Mouse (Mus musculus) hindbrain, embryonic 16.5 days (tissue): Measurements from ENCODE around the gene Ppdpf. TPM values are rescaled to one million over a fixed set of nuclear protein-coding genes. Genes with fewer than 3 reads are reported as not detected.

Source experiments
- ATAC-seq: fragments of 200-750 bp; cut with Nextera tagmentation; 2 replicates; pipeline ENCODE4 v1.8.0; 2017; ENCODE audit warnings: moderate TSS enrichment, moderate library complexity
- H3K27ac ChIP-seq: fragments of 300-500 bp; sonication (generic); 2 replicates; pipeline ENCODE4 v1.5.1; 2014; ENCODE audit warnings: low read depth, mild to moderate bottlenecking, control low read depth, low read length, moderate library complexity
- H3K27me3 ChIP-seq: fragments of 300-500 bp; sonication (generic); replicated peaks from 2 replicates; pipeline ENCODE4 v1.6.1; 2014; ENCODE audit warnings: low read length; ENCODE audit not compliant: control insufficient read depth, insufficient read depth
- H3K36me3 ChIP-seq: fragments of 300-500 bp; sonication (generic); 2 replicates; pipeline ENCODE4 v1.6.1; 2014; ENCODE audit warnings: mild to moderate bottlenecking, low read length, moderate library complexity, mixed read lengths; ENCODE audit not compliant: control insufficient read depth, insufficient read depth
- H3K4me1 ChIP-seq: fragments of 300-500 bp; sonication (generic); 2 replicates; pipeline ENCODE4 v1.6.1; 2014; ENCODE audit warnings: low read depth, low read length; ENCODE audit not compliant: control insufficient read depth, insufficient read depth
- H3K4me2 ChIP-seq: fragments of 300-500 bp; sonication (generic); 2 replicates; pipeline ENCODE4 v1.6.1; 2014; ENCODE audit warnings: mild to moderate bottlenecking, low read length, control low read depth, moderate library complexity
- H3K4me3 ChIP-seq: fragments of 300-500 bp; sonication (generic); 2 replicates; pipeline ENCODE4 v1.5.1; 2014; ENCODE audit warnings: mild to moderate bottlenecking, low read length, control low read depth, moderate library complexity
- H3K9ac ChIP-seq: fragments of 300-500 bp; sonication (generic); 2 replicates; pipeline ENCODE4 v1.6.1; 2014; ENCODE audit warnings: low read depth, mild to moderate bottlenecking, control low read depth, low read length, moderate library complexity
- H3K9me3 ChIP-seq: fragments of 300-500 bp; sonication (generic); 2 replicates; pipeline ENCODE4 v1.6.1; 2014; ENCODE audit warnings: mild to moderate bottlenecking, low read length, moderate library complexity; ENCODE audit not compliant: control insufficient read depth
- WGBS: fragments of 180-500 bp; shearing (Covaris S2); extraction: QIAGEN DNeasy Blood & Tissue Kit; methylation state at CpG from one replicate; pipeline ENCODE4 v1.1.7; 2014; 5-methylcytosine and 5-hydroxymethylcytosine counted together
- polyA plus RNA-seq: library from polyadenylated mRNA; unstranded; fragments of >200 nt; fragmentation: Nextera tagmentation; extraction: Ambion mirVana; gene quantifications from 2 replicates; pipeline ENCODE4 v1.2.1, GENCODE M21; 2015

Gene Ppdpf
- polyA plus RNA-seq, result 380 and 389 TPM in 2 replicates

- WGBS, result under 1% methylated on average over 64 of the region's 64 CpGs
- peak within 1 kb of the TSS; percentile 96 for H3K27ac ChIP-seq
- peaks cover 6% of the 10 kb centered on the region; the same call in 1 of the 2 replicates for H3K36me3 ChIP-seq
- H3K4me2 ChIP-seq, result peak within 1 kb of the TSS; percentile 72
- H3K9ac ChIP-seq, result peak within 1 kb of the TSS; percentile 94
- no peaks in the 10 kb centered on the region for H3K9me3 ChIP-seq
- H3K4me3 ChIP-seq, result peak within 1 kb of the TSS; percentile 71
- ATAC-seq, result peak; percentile 92
- H3K4me1 ChIP-seq, result peaks cover 8% of the 10 kb centered on the region
- no peaks in the 10 kb centered on the region for H3K27me3 ChIP-seq
These were observed at the start of gene Ppdpf for GRCm38 (mm10) chr2:181187121-181188000. TSS of gene Ppdpf (plus strand) at chr2:181187247.

GRCm38 (mm10) chr2:181139641-181140193, 47.3 kb upstream of the Ppdpf start:
- no peaks in the 10 kb centered on the region for H3K9me3 ChIP-seq
- no peaks in the 10 kb centered on the region for H3K36me3 ChIP-seq
- WGBS, result 73% methylated on average over 5 of the region's 5 CpGs
- H3K4me2 ChIP-seq, result no peak overlapping the region
- H3K9ac ChIP-seq, result no peak overlapping the region
- H3K4me3 ChIP-seq, result no peak overlapping the region
- no peak for ATAC-seq
- no peaks in the 10 kb centered on the region; the same call in 1 of the 2 replicates for H3K27me3 ChIP-seq
- no peak overlapping the region for H3K27ac ChIP-seq
- H3K4me1 ChIP-seq, result peaks cover 5% of the 10 kb centered on the region; the same call in 1 of the 2 replicates

DNA sequence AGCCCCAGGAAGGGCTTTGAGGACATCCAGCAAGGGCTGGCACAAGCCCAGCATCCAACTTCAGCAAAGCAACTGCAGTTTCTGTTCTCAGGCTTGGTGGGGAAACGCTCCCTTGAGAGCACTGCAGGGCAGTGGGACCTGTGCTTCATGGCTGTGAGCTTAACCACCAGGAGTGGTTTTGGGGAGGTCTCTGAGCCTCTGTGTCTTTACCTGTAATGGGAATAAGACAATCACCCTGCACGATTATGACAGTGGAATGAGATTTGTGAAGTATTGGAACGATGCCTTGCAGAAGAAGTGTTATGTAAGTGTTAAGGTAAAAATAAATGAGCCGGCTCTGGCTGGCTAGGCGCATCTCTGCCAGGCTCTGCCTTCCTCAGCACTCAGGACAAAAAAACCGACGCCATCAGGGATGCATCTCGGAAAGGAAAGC, 44.3 kb upstream of the Ppdpf start:
- Histone ChIP-seq H3K4me3 (no peak overlapping the region), H3K4me1 (peaks cover 1% of the 10 kb centered on the region; the same call in 1 of the 2 replicates), H3K27me3 (no peaks in the 10 kb centered on the region), H3K27ac (no peak overlapping the region), H3K9ac (no peak overlapping the region), H3K9me3 (no peaks in the 10 kb centered on the region), H3K36me3 (0 out of 2 replicates have a peak, but pooled peaks cover 4% of the 10 kb centered on the region), H3K4me2 (no peak overlapping the region)
- ATAC-seq, result no peak
- WGBS, result 63% methylated on average over 8 of the region's 8 CpGs

GRCm38 (mm10) chr2:181143509-181144276, 43.4 kb upstream of the Ppdpf start:
- Histone ChIP-seq H3K4me1 (peaks cover 8% of the 10 kb centered on the region; the same call in 1 of the 2 replicates), H3K4me3 (no peak overlapping the region), H3K9ac (no peak overlapping the region), H3K36me3 (0 out of 2 replicates have a peak, but pooled peaks cover 4% of the 10 kb centered on the region), H3K9me3 (no peaks in the 10 kb centered on the region), H3K27ac (no peak overlapping the region), H3K4me2 (no peak overlapping the region), H3K27me3 (no peaks in the 10 kb centered on the region)
- no peak for ATAC-seq
- WGBS, result 62% methylated on average over 2 of the region's 2 CpGs

DNA sequence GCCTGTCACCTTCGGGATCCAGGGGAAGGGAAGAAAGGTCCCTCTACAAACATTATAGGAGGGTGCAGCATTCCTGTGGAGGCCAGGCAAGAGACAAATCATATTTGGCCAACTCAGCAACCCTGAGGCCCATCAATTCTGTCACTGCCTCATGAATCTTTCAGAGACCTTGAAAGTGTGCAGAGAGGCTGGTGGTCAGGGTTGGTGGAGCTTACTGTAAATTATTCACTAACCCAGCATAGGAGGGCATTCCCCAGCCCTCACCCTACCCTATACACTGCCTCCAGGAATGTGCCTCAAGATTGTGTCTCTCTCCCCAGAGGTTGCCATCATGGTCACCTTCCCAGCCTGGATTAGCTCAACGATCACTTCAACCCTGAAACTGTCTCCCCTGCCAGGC, 42.4 kb upstream of the Ppdpf start:
- H3K9ac ChIP-seq, result no peak overlapping the region
- H3K4me1 ChIP-seq, result peaks cover 8% of the 10 kb centered on the region; the same call in 1 of the 2 replicates
- H3K4me3 ChIP-seq, result no peak overlapping the region
- peaks cover 7% of the 10 kb centered on the region; the same call in 1 of the 2 replicates for H3K36me3 ChIP-seq
- no peak overlapping the region for H3K27ac ChIP-seq
- WGBS, result 81% methylated on average over 2 of the region's 2 CpGs
- ATAC-seq, result no peak
- H3K4me2 ChIP-seq, result no peak overlapping the region
- no peaks in the 10 kb centered on the region for H3K27me3 ChIP-seq
- H3K9me3 ChIP-seq, result no peaks in the 10 kb centered on the region

- H3K36me3 ChIP-seq, result peaks cover 8% of the 10 kb centered on the region; the same call in 1 of the 2 replicates
- ATAC-seq, result no peak
- H3K9ac ChIP-seq, result no peak overlapping the region
- no peak overlapping the region for H3K4me3 ChIP-seq
- H3K9me3 ChIP-seq, result no peaks in the 10 kb centered on the region
- H3K4me2 ChIP-seq, result peak overlapping the region; percentile 70
- peaks cover 8% of the 10 kb centered on the region; the same call in 1 of the 2 replicates for H3K4me1 ChIP-seq
- H3K27ac ChIP-seq, result no peak overlapping the region
- 46% methylated on average over 4 of the region's 4 CpGs for WGBS
- no peaks in the 10 kb centered on the region for H3K27me3 ChIP-seq
These were observed 40.0 kb upstream of the Ppdpf start for GRCm38 (mm10) chr2:181146976-181147545.

DNA sequence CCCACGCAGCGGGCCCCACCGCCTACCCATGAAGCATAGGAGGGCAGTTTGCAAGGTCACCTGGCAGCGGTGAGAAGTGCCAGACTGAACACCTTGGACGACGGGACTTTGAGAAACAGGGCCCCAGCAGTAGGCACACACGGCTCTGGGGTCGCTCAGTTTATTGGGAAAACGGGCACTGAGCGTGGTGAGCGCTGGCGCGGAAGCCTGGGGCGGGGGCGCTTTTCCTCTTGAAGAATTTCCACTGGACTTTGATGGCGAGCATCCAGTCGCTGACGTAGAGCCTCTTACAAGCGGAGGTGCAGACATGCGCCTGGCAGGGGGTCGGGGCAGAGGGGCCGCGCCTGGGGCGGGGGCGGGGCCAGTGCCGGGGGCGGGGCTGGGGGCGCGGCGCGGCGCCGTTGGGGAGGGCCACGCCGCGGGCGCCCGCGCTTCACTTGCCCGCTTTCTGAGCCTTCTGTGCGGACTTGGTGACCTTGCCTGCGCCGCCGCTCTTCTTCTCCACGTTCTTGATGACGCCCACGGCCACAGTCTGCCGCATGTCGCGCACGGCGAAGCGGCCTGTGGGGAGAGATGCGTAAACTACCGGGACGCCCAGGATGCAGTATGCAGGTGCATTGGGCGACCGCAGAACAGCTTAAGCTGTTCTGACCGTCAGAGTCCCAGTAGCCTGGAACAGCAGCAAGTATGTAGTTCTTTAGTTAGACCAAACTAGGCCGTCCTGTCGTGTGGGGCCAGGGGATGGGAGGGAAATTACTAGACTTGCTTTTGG, 39.3 kb upstream of the Ppdpf start:
- Histone ChIP-seq H3K4me3 (peak overlapping the region; percentile 39), H3K4me2 (peak overlapping the region; percentile 70), H3K27me3 (no peaks in the 10 kb centered on the region), H3K27ac (no peak overlapping the region), H3K9ac (peak overlapping the region; percentile 52), H3K9me3 (no peaks in the 10 kb centered on the region), H3K4me1 (peaks cover 8% of the 10 kb centered on the region; the same call in 1 of the 2 replicates), H3K36me3 (peaks cover 11% of the 10 kb centered on the region; the same call in 1 of the 2 replicates)
- WGBS, result 4% methylated on average over 44 of the region's 61 CpGs
- ATAC-seq, result no peak

DNA sequence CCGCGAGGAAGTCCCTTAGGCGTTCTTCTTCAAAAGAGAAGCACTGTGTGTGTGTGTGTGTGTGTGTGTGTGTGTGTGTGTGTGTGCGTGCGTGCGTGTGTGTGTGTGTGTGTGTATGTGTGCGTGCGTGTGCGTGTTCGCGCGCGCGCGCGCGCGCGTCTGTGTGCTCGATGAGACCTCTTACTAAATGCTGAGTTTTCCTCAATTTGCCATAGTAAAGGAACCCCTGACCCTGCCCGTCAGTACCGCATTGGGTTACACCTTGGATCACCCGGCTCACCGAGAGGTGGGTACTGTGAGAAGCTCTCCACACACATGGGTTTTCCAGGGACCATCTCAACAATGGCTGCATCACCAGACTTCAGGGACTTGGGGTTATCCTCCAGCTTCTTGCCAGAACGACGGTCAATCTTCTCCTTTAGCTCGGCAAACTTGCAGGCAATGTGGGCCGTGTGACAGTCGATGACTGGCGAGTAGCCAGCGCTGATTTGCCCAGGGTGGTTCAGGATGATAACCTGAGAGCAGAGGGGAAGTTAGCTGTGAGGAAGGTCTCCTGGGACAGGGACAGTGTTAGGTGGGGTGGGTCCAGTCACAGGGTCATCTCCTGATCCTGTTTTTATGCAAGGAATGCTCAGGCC, 38.6 kb upstream of the Ppdpf start:
- Histone ChIP-seq H3K4me3 (peak overlapping the region; percentile 39), H3K4me1 (peaks cover 8% of the 10 kb centered on the region; the same call in 1 of the 2 replicates), H3K36me3 (peaks cover 16% of the 10 kb centered on the region; the same call in 1 of the 2 replicates), H3K9me3 (no peaks in the 10 kb centered on the region), H3K27ac (no peak overlapping the region), H3K4me2 (peak overlapping the region; percentile 70), H3K9ac (no peak overlapping the region; the same call in 1 of the 2 replicates), H3K27me3 (no peaks in the 10 kb centered on the region)
- no peak for ATAC-seq
- WGBS, result 17% methylated on average over 29 of the region's 31 CpGs
